Mouse (Mus musculus) thymus, postnatal 4 days (tissue): ENCODE results near the gene Fam177a.
A peak's percentile ranks its signal among the peaks of the same experiment; 100 is the strongest.
"Not testable (repeated sequence)": the region's sequence is repeated elsewhere in the genome, so short reads cannot be mapped to it uniquely, and the experiment has no call there.

Experiments
- DNase-seq: peaks from one replicate; pipeline ENCODE4 v3.0.0; 2021

Fam177a gene

GRCm38 (mm10) chr12:55124242-55124641 is at the start of gene Fam177a:
TSS of gene Fam177a (plus strand) at chr12:55124469.
- DNase-seq: not testable (repeated sequence)

DNA sequence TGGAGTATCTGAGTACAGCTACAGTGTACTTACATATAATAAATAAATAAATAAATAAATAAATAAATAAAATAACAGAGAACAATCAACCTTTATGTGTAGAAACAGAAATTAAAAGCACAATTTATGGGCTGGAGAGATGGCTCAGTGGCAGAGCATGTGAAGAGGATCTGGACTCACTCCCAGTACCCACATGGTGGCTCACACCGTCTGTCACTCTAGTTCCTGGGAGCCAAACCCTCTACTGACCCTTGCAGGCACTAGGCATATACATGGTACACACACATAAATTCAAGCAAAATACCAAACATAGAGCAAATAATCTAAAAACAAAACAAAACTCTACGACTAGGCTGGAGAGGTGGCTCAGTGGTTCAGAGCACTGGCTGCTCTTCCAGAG is 49.0 kb upstream of the Fam177a start:
- no peak for DNase-seq

GRCm38 (mm10) chr12:55078706-55079105 is 45.6 kb upstream of the Fam177a start:
- DNase-seq: peak; percentile 20

DNA sequence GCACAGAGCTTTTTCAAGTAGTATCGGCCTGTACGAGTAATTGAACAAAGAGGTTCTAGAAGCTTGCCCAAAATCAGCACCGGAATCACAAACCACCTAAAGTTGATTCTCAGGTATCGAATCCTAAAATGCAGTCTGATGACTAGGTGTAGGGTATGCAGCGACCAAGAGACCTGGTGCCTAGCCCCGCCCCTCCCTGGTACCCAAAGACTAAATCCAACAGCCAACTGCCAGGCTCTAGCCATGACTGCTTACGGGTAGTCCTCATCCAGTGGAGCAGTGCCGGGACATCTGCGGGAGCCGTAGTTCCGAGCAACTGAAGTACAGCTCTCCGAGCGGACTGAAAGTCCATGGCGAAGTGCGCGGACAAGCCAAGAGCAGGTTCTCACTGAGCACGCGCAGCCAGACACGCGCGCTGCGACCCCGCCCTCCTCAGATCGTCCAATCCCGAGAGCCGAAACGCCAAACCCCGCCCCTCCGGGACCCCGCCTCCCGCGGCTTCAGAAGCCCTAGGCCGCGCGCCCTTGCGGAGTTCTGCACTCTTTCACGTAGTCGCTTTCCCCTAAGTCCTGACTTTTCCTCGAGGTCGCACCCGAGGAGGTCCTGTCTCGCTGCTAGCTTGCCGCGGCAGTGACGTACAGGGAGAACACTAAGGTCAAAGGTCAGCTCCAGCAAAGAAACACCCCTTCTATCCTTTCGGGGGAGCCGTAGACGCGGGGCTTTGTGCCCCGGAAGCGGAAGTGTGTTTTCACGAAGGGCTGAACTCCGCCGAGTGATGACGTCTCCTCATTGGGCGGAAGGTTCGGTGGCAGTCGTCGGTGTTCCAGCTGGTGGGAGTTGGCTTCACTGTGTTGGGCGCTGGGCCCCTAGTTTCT is 44.3 kb upstream of the Fam177a start, which contains the start of the genes 2700097O09Rik and Srp54a:
TSS of gene 2700097O09Rik (minus strand) at position 385 of the 875 bp plus-strand sequence.
TSS of gene Srp54a (plus strand) at position 537 of the 875 bp plus-strand sequence.
- peak; percentile 96 for DNase-seq

DNA sequence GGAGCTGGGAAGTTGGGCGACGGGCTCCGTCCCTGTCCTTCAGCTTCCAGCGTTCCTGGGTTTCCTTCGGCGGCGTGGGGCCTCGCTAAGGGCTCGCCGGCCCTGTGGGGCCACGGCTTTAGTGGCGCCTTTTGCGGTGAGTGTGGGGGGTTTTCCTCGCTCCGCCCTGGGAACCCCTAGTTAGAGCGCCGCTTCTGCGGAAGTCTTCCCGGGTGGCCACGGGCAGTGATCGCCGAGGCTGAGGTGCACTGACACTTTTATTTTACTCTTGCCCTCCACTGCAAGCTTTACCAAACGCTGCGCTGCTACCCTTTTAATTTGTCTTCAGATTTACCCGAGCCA is 43.7 kb upstream of the Fam177a start:
- DNase-seq: not testable (repeated sequence)

GRCm38 (mm10) chr12:55092127-55092526 is 32.1 kb upstream of the Fam177a start:
- DNase-seq: not testable (repeated sequence)

- DNase-seq: not testable (repeated sequence)
Measured at GRCm38 (mm10) chr12:55112616-55113015, 11.7 kb upstream of the Fam177a start.

GRCm38 (mm10) chr12:55124731-55125130 is 462 bp downstream of the Fam177a start:
- DNase-seq: not testable (repeated sequence)

- not testable (repeated sequence) for DNase-seq
Measured at GRCm38 (mm10) chr12:55135540-55135939, 11.3 kb downstream of the Fam177a start.

DNA sequence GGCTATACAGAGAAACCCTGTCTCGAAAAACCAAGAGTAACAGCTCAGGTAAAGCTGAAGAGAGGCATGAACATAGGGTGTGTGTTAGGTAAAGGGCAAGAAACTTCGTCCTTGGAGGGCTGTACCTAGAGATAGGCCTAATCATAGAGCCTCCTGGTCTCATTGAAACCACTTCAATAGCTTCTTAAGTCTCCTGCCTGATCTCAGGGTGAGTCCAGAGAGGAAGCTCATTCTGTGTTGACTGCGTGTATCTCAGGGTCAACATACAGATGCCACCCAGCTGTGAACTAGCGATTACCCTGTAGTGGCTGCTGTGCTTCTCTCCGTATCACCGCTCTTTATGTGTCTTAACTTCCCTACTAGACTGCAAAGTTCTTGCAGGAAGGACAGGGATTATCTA is 13.6 kb downstream of the Fam177a start:
- DNase-seq: not testable (repeated sequence)

GRCm38 (mm10) chr12:55154559-55155448 is 30.5 kb downstream of the Fam177a start, which contains the start of gene Srp54b:
TSS of gene Srp54b (plus strand) at chr12:55155104.
- DNase-seq: not testable (repeated sequence)

- not testable (repeated sequence) for DNase-seq
Measured at GRCm38 (mm10) chr12:55155449-55155783, 31.1 kb downstream of the Fam177a start.

- not testable (repeated sequence) for DNase-seq
Measured at GRCm38 (mm10) chr12:55167034-55167557, 42.8 kb downstream of the Fam177a start.

DNA sequence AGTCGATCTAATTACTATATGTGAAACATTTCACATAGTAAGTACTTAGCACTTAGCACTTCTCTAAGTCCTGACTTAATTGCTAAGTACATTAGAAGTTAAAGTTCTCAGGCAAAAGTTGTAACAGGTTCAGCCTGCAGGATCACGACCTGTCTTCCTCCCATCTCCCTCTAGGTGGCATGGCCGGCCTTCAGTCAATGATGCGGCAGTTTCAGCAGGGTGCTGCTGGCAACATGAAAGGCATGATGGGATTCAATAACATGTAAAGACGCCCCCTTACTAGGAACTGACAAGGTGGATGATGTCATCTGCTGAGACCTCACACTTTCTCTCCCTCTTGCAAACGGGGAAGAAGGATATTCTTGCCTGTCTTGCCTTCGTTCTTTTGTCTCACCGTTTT is 63.4 kb downstream of the Fam177a start:
- not testable (repeated sequence) for DNase-seq

DNA sequence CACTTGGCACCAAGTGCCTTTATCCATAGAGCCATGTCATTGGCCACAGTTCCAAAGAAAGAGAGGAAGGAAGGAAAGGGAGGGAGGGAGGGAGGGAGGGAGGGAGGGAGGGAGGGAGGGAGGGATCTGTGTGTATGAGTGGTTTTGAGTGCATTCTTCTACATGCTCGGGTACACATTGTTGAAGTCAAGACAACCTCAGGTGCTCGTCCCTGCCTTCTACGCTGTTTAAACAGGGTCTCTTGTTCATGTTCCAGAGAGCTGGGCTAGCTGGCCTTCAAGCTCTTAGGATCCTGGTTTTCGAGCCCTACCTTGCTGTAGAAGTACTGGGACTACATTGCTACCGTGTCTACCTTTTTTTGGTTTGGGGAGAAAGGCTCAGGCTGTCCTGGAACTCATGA is 64.9 kb downstream of the Fam177a start:
- not testable (repeated sequence) for DNase-seq
